Mouse (Mus musculus) stomach, postnatal 0 days (tissue): ENCODE results near the gene Mgst2.

ENCODE experiments used
- CTCF ChIP-seq: IDR thresholded peaks from 2 replicates; pipeline ENCODE4 v1.5.1; 2016; ENCODE audit warnings: antibody characterized with exemption, low read depth, mild to moderate bottlenecking, moderate library complexity
- EP300 ChIP-seq: optimal IDR thresholded peaks from 2 replicates; pipeline ENCODE3; 2016; ENCODE audit warnings: antibody characterized with exemption

GRCm38 (mm10) chr3:51628977-51629376 is 31.2 kb upstream of the Mgst2 start:
- TF ChIP-seq CTCF (no peak), EP300 (no peak)
